Mouse (Mus musculus) embryonic fibroblast, embryonic 13.5 days (primary cell): ENCODE results near the gene Gse1.

ENCODE experiments used
- CTCF ChIP-seq: IDR thresholded peaks from 2 replicates; pipeline ENCODE4 v1.5.1; 2011; ENCODE audit warnings: mild to moderate bottlenecking, control low read depth, low read length, moderate library complexity, borderline replicate concordance; ENCODE audit not compliant: insufficient read depth
- POLR2A ChIP-seq: IDR thresholded peaks from 2 replicates; pipeline ENCODE4 v1.6.1; 2011; ENCODE audit warnings: low read depth, mild to moderate bottlenecking, control low read depth, low read length, moderate library complexity

DNA sequence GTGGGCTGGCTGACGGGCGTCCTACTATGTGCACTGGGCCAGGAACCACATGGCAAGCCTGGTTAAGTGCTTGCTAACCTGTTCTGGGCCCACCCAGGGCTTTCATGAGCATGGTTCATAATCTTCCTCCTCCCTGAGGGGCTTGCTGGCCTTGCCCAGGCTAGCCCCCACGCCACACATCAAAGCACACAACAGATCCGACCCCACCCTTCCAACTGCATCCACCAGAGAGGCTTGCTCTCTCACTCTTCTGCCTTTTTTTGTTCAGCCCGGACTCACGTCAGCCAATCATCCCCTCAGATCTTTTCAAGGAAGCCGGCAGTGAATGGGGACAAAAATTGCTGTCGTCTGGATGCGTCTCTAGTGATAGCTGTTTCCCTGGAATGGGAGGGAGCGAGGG is 112.9 kb downstream of the Gse1 start:
- TF ChIP-seq CTCF, result no peak
- no peak for TF ChIP-seq POLR2A
